Mouse (Mus musculus): ENCODE measurements around the gene Kctd21.

Gene Kctd21

DNA sequence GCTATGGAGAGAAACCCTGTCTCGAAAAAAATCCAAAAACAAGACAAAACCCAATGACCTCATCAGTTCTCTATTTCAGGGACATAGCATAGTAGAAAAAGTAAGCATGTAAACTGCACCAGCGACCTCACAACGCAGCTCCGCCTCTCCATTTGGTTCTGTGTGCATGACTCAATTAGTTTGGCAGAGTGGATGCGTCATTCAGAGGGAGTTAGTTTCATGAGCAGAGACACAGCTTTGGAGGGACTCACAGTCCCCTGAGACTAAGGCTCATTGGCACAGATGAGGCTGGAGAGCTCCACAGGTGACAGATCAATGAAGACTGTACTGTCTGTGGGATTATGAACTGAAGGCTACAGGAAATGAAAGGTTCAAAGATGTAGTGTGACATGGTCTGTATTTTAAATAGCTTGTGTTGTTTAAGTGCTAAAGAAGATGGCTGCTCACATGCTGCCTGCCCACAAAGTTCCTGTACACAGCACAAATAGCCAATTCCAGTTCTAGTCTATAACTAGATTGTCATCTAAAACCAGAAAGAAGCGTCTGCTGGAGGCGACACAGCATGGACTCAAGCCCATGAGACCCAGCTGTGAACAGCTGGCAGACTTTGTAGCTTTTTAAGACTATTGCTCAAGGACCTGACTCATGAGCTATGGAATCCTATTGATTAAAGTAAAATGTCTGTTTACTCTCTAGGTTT, 54.1 kb downstream of the Kctd21 start:
- DNase-seq (ENCODE audit: low read depth, low spot score): peak; percentile 45

DNA sequence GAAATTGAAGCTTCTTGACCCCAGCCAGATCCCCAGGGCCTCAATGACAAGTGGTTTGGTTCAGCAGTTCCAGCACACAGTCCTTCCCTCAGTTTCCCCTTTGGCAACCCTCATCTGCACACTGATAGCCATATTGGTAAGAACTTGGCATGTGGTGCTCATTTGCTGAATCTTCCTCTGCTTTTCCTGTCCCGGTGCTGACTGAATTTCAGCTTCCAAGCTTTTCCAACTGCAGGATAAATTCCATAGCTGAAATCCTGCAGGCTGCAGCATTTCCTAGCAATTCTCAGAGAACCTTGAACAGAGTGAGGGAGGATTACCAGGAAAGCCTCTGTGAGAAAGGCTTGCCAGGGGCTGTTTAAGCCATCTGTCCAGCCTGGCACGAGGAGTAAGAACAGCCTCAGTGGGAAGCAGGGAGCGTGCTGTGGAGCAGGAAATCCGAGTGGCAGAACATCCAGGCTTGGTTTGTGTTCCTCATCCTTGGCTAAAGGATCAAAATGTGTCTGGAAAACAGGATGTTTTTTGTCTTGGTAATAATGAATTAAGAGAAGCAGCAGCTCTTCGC, 54.8 kb downstream of the Kctd21 start:
- DNase-seq (ENCODE audit: low read depth, low spot score): peak; percentile 49

GRCm38 (mm10) chr7:97387561-97388147, 55.5 kb downstream of the Kctd21 start:
- no peak for DNase-seq (ENCODE audit: low read depth, low spot score)

GRCm38 (mm10) chr7:97388541-97388940, 56.4 kb downstream of the Kctd21 start:
- DNase-seq (ENCODE audit: low read depth, low spot score): no peak

DNA sequence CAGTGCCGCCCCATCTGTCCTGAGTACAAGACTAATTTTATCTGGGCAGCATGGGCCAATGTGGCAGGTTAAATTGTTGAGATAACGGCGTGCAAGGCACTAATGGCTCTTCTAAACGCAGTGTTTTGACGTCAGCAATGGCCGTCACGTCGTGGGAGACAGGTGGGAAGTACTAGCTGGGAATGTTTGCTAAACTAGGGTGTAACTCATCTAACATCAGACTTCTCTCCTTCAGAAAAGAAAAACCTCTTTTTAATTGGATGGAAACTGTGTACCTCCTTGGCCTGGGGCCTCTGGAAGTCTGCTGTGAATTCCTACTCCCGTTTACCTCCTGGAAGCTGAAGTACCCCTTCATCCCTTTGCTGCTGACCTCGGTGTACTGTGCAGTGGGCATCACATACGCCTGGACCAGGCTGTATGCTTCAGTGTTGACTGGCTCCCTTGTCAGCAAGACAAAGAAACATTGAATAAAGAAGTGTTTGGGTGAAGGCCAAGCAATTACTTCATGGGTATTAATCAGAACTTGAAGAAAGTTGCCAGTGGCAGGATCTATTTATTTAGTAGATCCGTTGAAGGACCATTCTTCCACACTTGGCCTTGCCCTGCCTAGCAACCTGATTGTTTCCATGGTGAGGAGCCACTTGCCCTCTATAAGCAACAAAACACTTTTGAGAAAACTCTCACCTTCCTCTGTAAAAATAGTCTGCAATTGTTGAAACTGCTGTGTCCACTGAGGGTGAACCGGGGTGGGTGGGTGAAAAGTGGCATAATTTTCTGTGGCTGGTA, 59.4 kb downstream of the Kctd21 start:
- no peak for DNase-seq (ENCODE audit: low read depth, low spot score)

- DNase-seq (ENCODE audit: low read depth, low spot score): no peak
These were observed 59.9 kb downstream of the Kctd21 start for GRCm38 (mm10) chr7:97392079-97392445.

- DNase-seq (ENCODE audit: low read depth, low spot score): no peak
These were observed 62.2 kb downstream of the Kctd21 start for GRCm38 (mm10) chr7:97394375-97394774.

GRCm38 (mm10) chr7:97398943-97399342, 66.8 kb downstream of the Kctd21 start:
- DNase-seq (ENCODE audit: low read depth, low spot score): no peak

Measured in skeletal muscle tissue, adult 2 months (tissue).